Mouse (Mus musculus): ENCODE results near the gene Klhl29. TPM values are rescaled to one million over a fixed set of nuclear protein-coding genes. Genes with fewer than 3 reads are reported as not detected.

The Klhl29 gene
- polyA plus RNA-seq, 2 experiments, result 4.9 to 14.0 TPM

GRCm38 (mm10) chr12:5254246-5254982 is 121.1 kb downstream of the Klhl29 start:
- Histone ChIP-seq H3K36me3 (ENCODE audit: control insufficient read depth, insufficient read depth, low read length) (no peaks in the 10 kb centered on the region), H3K4me2 (replicated peaks; ENCODE audit: low read depth, low read length, severe bottlenecking) (no peak overlapping the region), H3K4me1 (ENCODE audit: control insufficient read depth, insufficient read depth, low read length) (peaks cover 21% of the 10 kb centered on the region), H3K4me3 (replicated peaks; ENCODE audit: low read length) (no peak overlapping the region), H3K9me3 (ENCODE audit: control insufficient read depth, low read length) (no peaks in the 10 kb centered on the region), H3K27me3 (ENCODE audit: control insufficient read depth, insufficient read depth, low read length) (no peaks in the 10 kb centered on the region), H3K9ac (ENCODE audit: low read depth, low read length, severe bottlenecking) (no peak overlapping the region), H3K27ac (replicated peaks; ENCODE audit: low read depth, low read length) (peak overlapping the region; percentile 0; the same call in 1 of the 2 replicates)
- no peak for DNase-seq (ENCODE audit: low spot score)
- ATAC-seq (ENCODE audit: low FRiP score, low read depth), result no peak
- WGBS, result 80% methylated on average over 4 of the region's 4 CpGs
- no peak for TF ChIP-seq POLR2A (IDR thresholded peaks at IDR 0.05; ENCODE audit: borderline replicate concordance, extremely low read depth, insufficient read depth, insufficient read length)

- no peak for DNase-seq (ENCODE audit: low spot score)
- peak overlapping the region; percentile 40; the same call in 1 of the 2 replicates for H3K27ac ChIP-seq (replicated peaks; ENCODE audit: low read depth, low read length)
Measured at GRCm38 (mm10) chr12:5253289-5254005, 122.0 kb downstream of the Klhl29 start.

GRCm38 (mm10) chr12:5252569-5252968 is 122.9 kb downstream of the Klhl29 start:
- Histone ChIP-seq H3K27ac (replicated peaks; ENCODE audit: low read depth, low read length) (no peak overlapping the region), H3K9ac (ENCODE audit: low read depth, low read length, severe bottlenecking) (no peak overlapping the region), H3K4me1 (ENCODE audit: control insufficient read depth, insufficient read depth, low read length) (peaks cover 23% of the 10 kb centered on the region), H3K9me3 (ENCODE audit: control insufficient read depth, low read length) (no peaks in the 10 kb centered on the region), H3K4me2 (replicated peaks; ENCODE audit: low read depth, low read length, severe bottlenecking) (no peak overlapping the region), H3K4me3 (replicated peaks; ENCODE audit: low read length) (no peak overlapping the region), H3K36me3 (ENCODE audit: control insufficient read depth, insufficient read depth, low read length) (no peaks in the 10 kb centered on the region), H3K27me3 (ENCODE audit: control insufficient read depth, insufficient read depth, low read length) (no peaks in the 10 kb centered on the region)
- TF ChIP-seq POLR2A (IDR thresholded peaks at IDR 0.05; ENCODE audit: borderline replicate concordance, extremely low read depth, insufficient read depth, insufficient read length), result no peak
- DNase-seq (ENCODE audit: low spot score) (no peak), ATAC-seq (ENCODE audit: low FRiP score, low read depth) (no peak)
- 67% methylated on average over 2 of the region's 2 CpGs for WGBS

More at GRCm38 (mm10) chr12:5253289-5254005, 122.0 kb downstream of the Klhl29 start:
- no peak for TF ChIP-seq POLR2A (IDR thresholded peaks at IDR 0.05; ENCODE audit: borderline replicate concordance, extremely low read depth, insufficient read depth, insufficient read length)
- Histone ChIP-seq H3K4me1 (ENCODE audit: control insufficient read depth, insufficient read depth, low read length) (peaks cover 21% of the 10 kb centered on the region), H3K4me2 (replicated peaks; ENCODE audit: low read depth, low read length, severe bottlenecking) (no peak overlapping the region), H3K27me3 (ENCODE audit: control insufficient read depth, insufficient read depth, low read length) (no peaks in the 10 kb centered on the region), H3K36me3 (ENCODE audit: control insufficient read depth, insufficient read depth, low read length) (no peaks in the 10 kb centered on the region), H3K4me3 (replicated peaks; ENCODE audit: low read length) (no peak overlapping the region), H3K9ac (ENCODE audit: low read depth, low read length, severe bottlenecking) (no peak overlapping the region), H3K9me3 (ENCODE audit: control insufficient read depth, low read length) (no peaks in the 10 kb centered on the region)
- WGBS, result 55% methylated on average over 10 of the region's 10 CpGs
- ATAC-seq (ENCODE audit: low FRiP score, low read depth), result peak; percentile 51

GRCm38 (mm10) chr12:5250042-5250441 is 125.4 kb downstream of the Klhl29 start:
- Histone ChIP-seq H3K27me3 (ENCODE audit: control insufficient read depth, insufficient read depth, low read length) (no peaks in the 10 kb centered on the region), H3K36me3 (ENCODE audit: control insufficient read depth, insufficient read depth, low read length) (no peaks in the 10 kb centered on the region), H3K4me1 (ENCODE audit: control insufficient read depth, insufficient read depth, low read length) (peaks cover 31% of the 10 kb centered on the region), H3K9me3 (ENCODE audit: control insufficient read depth, low read length) (no peaks in the 10 kb centered on the region), H3K9ac (ENCODE audit: low read depth, low read length, severe bottlenecking) (no peak overlapping the region), H3K4me3 (replicated peaks; ENCODE audit: low read length) (no peak overlapping the region), H3K27ac (replicated peaks; ENCODE audit: low read depth, low read length) (no peak overlapping the region), H3K4me2 (replicated peaks; ENCODE audit: low read depth, low read length, severe bottlenecking) (no peak overlapping the region)
- WGBS, result 58% methylated on average over 7 of the region's 7 CpGs
- ATAC-seq (ENCODE audit: low FRiP score, low read depth), result no peak
- TF ChIP-seq POLR2A (IDR thresholded peaks at IDR 0.05; ENCODE audit: borderline replicate concordance, extremely low read depth, insufficient read depth, insufficient read length), result no peak
- no peak for DNase-seq (ENCODE audit: low spot score)

DNA sequence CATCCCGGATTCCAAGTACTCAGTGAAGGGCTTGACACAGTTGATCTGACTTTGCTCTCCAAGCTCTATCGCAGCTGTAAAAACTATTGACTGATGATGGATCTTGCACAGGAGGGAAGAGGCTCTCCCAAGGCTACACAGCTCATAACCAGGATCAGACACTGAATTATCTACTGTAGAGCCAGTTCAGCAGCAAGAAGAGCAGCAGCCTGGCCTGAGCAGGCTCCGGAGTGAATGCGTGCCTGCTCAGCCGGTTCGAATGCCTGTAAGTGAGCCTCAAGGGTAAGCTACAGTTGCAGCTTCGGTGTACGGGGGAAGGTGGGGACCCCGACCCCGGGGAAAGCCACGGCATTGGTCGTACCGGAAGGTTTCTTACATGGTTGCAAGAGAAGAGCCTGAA is 126.4 kb downstream of the Klhl29 start:
- 89% methylated on average over 13 of the region's 13 CpGs for WGBS
- no peak overlapping the region for H3K27ac ChIP-seq (replicated peaks; ENCODE audit: low read depth, low read length)
- no peak for ATAC-seq (ENCODE audit: low FRiP score, low read depth)

More for the DNA sequence above, 126.4 kb downstream of the Klhl29 start:
- Histone ChIP-seq H3K4me1 (ENCODE audit: control insufficient read depth, insufficient read depth, low read length) (peaks cover 28% of the 10 kb centered on the region), H3K4me3 (replicated peaks; ENCODE audit: low read length) (no peak overlapping the region), H3K27me3 (ENCODE audit: control insufficient read depth, insufficient read depth, low read length) (no peaks in the 10 kb centered on the region), H3K9ac (ENCODE audit: low read depth, low read length, severe bottlenecking) (no peak overlapping the region), H3K9me3 (ENCODE audit: control insufficient read depth, low read length) (no peaks in the 10 kb centered on the region), H3K36me3 (ENCODE audit: control insufficient read depth, insufficient read depth, low read length) (no peaks in the 10 kb centered on the region), H3K4me2 (replicated peaks; ENCODE audit: low read depth, low read length, severe bottlenecking) (no peak overlapping the region)
- TF ChIP-seq POLR2A (IDR thresholded peaks at IDR 0.05; ENCODE audit: borderline replicate concordance, extremely low read depth, insufficient read depth, insufficient read length), result no peak
- DNase-seq (ENCODE audit: low spot score), result no peak

All from limb, embryonic 14.5 days (tissue).